Mouse (Mus musculus): ENCODE data around the gene Wdtc1. TPM values are rescaled to one million over a fixed set of nuclear protein-coding genes. Genes with fewer than 3 reads are reported as not detected.

The Wdtc1 gene
- polyA plus RNA-seq (2014; fragmentation: Nextera tagmentation; extraction: Ambion mirVana) = 10.0 and 16.0 TPM in 2 replicates

DNA sequence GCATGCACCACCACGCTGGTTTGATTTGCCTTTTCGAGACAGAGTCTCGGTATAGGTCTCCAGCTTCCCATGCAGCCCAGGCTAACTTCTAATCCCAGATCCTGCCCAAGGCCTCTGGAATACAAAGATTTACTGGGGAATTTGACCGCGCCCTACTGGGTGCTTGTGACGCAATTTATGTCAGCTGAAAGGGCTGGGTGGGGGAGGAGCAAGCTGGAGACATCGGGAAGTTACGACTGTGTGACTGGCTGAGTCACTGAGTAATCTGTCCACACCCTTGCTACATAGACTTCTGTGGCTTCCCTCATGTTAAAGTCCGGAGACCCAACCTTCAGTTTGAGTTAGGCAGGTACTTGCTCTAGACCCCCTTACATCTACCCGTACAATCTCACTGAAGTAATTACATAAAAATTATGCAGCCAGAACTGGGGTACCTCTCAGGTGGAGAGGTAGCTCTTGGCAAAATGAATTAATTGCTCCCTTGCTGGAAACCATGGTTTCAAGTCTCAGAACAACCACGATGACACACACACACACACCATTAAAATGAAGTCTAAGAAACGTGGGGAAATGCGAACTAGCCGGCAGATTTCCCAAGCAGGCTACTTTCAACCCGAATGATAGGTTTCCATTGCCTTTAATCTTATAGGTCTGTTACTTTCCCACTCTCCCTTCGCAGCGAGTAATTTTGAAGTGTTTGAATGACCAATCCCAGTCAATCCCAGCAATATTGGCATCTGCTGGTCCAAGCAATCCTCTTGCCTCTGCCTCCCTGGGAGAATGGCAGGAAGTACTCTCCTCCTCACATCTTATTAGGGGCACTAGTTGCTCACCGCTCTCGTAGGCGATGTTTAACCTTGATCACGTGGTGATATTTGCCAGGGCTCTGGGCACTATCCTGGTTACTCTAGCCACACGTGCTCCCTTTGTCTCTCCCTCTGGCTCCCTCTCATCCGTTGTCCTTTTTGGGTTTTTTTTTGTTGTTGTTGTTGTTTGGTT lies at the start of gene Wdtc1:
Wdtc1 (minus strand) TSS at position 115 of the 999 bp plus-strand sequence.
- no peaks in the 10 kb centered on the region for H3K9me3 ChIP-seq (ENCODE audit: control insufficient read depth, low read length)

DNA sequence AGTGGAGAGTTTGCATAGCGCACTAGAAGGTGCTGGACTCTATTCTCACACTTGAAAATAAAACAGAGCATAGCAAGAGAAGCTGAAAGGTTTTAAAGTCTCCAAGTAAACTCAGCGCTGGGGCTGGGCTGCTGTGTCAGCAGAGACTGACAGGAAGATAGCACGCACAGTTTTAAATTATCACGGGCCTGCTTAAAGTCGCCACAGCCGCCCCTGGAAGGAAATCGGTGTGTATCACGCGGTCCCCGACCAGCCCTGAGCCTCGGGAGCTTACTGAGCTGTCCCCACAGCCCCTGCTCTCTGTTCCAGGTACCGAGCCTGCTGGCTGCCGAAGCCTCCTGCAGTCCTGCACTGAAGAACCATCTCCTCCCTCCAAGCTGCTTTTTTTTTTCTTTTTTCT lies 48.7 kb upstream of the Wdtc1 start:
- H3K27me3 ChIP-seq (ENCODE audit: control insufficient read depth, insufficient read depth, low read length) = no peaks in the 10 kb centered on the region
- no peaks in the 10 kb centered on the region for H3K36me3 ChIP-seq (ENCODE audit: control insufficient read depth, insufficient read depth, low read length)
- ATAC-seq (ENCODE audit: low FRiP score, low TSS enrichment) = no peak
- no peak overlapping the region for H3K4me3 ChIP-seq (ENCODE audit: low read length)
- H3K4me2 ChIP-seq (replicated peaks; ENCODE audit: low read depth, low read length) = no peak overlapping the region
- H3K4me1 ChIP-seq (ENCODE audit: control insufficient read depth, insufficient read depth, low read length) = peaks cover 19% of the 10 kb centered on the region; the same call in 1 of the 2 replicates
- H3K9ac ChIP-seq (ENCODE audit: low read depth, low read length) = no peak overlapping the region
- H3K27ac ChIP-seq (ENCODE audit: low read depth, low read length) = no peak overlapping the region
- no peaks in the 10 kb centered on the region for H3K9me3 ChIP-seq (ENCODE audit: control insufficient read depth, low read length)
- WGBS = 53% methylated on average over 13 of the region's 13 CpGs

More for the DNA sequence above, at the start of gene Wdtc1:
- H3K4me2 ChIP-seq (replicated peaks; ENCODE audit: low read depth, low read length) = no peak within 1 kb of the TSS
- no peaks in the 10 kb centered on the region for H3K36me3 ChIP-seq (ENCODE audit: control insufficient read depth, insufficient read depth, low read length)
- no peak within 1 kb of the TSS for H3K9ac ChIP-seq (ENCODE audit: low read depth, low read length)
- H3K27ac ChIP-seq (ENCODE audit: low read depth, low read length) = no peak within 1 kb of the TSS
- H3K27me3 ChIP-seq (ENCODE audit: control insufficient read depth, insufficient read depth, low read length) = no peaks in the 10 kb centered on the region
- H3K4me1 ChIP-seq (ENCODE audit: control insufficient read depth, insufficient read depth, low read length) = no peaks in the 10 kb centered on the region
- no peak within 1 kb of the TSS for H3K4me3 ChIP-seq (ENCODE audit: low read length)
- no peak for ATAC-seq (ENCODE audit: low FRiP score, low TSS enrichment)
- 87% methylated on average over 23 of the region's 23 CpGs for WGBS

DNA sequence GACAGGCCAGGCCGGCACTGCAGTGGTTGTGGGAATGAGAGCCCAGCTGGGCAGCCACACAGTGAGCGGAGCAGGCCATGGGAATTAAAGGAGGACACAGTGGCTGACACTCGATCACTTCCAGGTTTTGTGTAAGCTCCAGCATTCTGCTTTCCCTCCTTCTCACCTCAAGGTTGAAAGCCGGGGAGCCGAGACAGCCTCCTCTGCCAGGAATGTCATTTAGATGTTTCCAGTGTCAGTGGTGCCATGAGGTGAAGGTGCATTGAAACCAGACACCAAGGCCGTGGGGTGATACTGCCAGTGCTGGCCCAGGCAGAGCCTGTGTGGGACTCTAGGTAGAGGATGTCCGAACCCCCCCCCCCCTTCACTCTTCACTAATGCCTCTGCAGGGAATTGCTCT lies 46.8 kb upstream of the Wdtc1 start:
- 42% methylated on average over 7 of the region's 7 CpGs for WGBS
- H3K4me1 ChIP-seq (ENCODE audit: control insufficient read depth, insufficient read depth, low read length) = peaks cover 14% of the 10 kb centered on the region; the same call in 1 of the 2 replicates
- no peak overlapping the region for H3K9ac ChIP-seq (ENCODE audit: low read depth, low read length)
- no peaks in the 10 kb centered on the region for H3K27me3 ChIP-seq (ENCODE audit: control insufficient read depth, insufficient read depth, low read length)
- no peaks in the 10 kb centered on the region for H3K36me3 ChIP-seq (ENCODE audit: control insufficient read depth, insufficient read depth, low read length)
- ATAC-seq (ENCODE audit: low FRiP score, low TSS enrichment) = peak; percentile 42; the same call in 1 of the 2 replicates
- no peak overlapping the region for H3K4me2 ChIP-seq (replicated peaks; ENCODE audit: low read depth, low read length)
- H3K4me3 ChIP-seq (ENCODE audit: low read length) = no peak overlapping the region
- H3K9me3 ChIP-seq (ENCODE audit: control insufficient read depth, low read length) = no peaks in the 10 kb centered on the region
- no peak overlapping the region for H3K27ac ChIP-seq (ENCODE audit: low read depth, low read length)

DNA sequence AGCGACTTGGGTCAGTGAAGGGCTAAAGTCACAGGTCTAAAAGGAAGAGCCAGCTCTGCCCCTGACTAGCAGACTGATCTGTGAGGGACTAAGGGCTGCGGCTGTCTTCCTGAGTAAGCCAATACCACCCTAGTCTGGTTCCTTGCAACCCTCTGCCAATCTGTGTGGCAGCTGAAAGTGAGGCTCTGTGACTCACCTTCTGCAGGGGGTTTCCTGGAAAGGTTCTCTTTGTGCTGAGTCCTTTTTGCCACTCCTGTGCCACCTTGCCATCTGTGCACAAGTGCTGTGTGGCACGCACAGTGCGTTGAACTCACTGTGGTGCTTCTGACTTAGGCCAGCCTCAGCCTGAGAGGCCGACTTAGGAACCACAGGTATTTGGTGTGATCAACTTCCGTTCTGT lies 46.2 kb upstream of the Wdtc1 start:
- Histone ChIP-seq H3K9me3 (ENCODE audit: control insufficient read depth, low read length) (no peaks in the 10 kb centered on the region), H3K4me1 (ENCODE audit: control insufficient read depth, insufficient read depth, low read length) (peaks cover 19% of the 10 kb centered on the region), H3K4me2 (replicated peaks; ENCODE audit: low read depth, low read length) (no peak overlapping the region), H3K4me3 (ENCODE audit: low read length) (no peak overlapping the region), H3K36me3 (ENCODE audit: control insufficient read depth, insufficient read depth, low read length) (no peaks in the 10 kb centered on the region), H3K9ac (ENCODE audit: low read depth, low read length) (no peak overlapping the region), H3K27me3 (ENCODE audit: control insufficient read depth, insufficient read depth, low read length) (no peaks in the 10 kb centered on the region), H3K27ac (ENCODE audit: low read depth, low read length) (no peak overlapping the region)
- WGBS = 75% methylated on average over 6 of the region's 6 CpGs
- ATAC-seq (ENCODE audit: low FRiP score, low TSS enrichment) = no peak

DNA sequence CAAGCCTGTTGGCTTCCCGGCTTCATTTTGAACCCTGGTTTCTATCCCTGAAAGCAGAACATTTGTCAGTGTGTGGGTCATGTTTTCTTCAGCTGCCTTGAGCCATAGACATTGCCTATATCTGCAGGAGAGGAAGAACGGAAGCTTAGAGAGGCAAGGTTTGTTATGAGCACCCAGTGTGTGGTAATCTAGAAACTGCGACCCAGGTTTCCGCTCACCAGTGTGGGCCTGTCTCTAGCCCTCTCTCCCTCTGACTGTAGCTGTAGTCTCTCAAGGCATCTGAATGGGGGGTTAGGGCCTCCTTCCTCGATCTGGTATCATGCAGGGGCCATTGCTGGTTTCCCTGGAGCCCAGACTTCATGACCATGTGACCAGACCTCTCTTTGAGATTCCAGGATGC lies 45.3 kb upstream of the Wdtc1 start:
- Histone ChIP-seq H3K4me1 (ENCODE audit: control insufficient read depth, insufficient read depth, low read length) (peaks cover 25% of the 10 kb centered on the region), H3K9ac (ENCODE audit: low read depth, low read length) (no peak overlapping the region), H3K4me2 (replicated peaks; ENCODE audit: low read depth, low read length) (no peak overlapping the region), H3K27ac (ENCODE audit: low read depth, low read length) (no peak overlapping the region), H3K36me3 (ENCODE audit: control insufficient read depth, insufficient read depth, low read length) (no peaks in the 10 kb centered on the region), H3K27me3 (ENCODE audit: control insufficient read depth, insufficient read depth, low read length) (no peaks in the 10 kb centered on the region), H3K9me3 (ENCODE audit: control insufficient read depth, low read length) (no peaks in the 10 kb centered on the region), H3K4me3 (ENCODE audit: low read length) (no peak overlapping the region)
- ATAC-seq (ENCODE audit: low FRiP score, low TSS enrichment) = no peak
- 82% methylated on average over 5 of the region's 5 CpGs for WGBS

DNA sequence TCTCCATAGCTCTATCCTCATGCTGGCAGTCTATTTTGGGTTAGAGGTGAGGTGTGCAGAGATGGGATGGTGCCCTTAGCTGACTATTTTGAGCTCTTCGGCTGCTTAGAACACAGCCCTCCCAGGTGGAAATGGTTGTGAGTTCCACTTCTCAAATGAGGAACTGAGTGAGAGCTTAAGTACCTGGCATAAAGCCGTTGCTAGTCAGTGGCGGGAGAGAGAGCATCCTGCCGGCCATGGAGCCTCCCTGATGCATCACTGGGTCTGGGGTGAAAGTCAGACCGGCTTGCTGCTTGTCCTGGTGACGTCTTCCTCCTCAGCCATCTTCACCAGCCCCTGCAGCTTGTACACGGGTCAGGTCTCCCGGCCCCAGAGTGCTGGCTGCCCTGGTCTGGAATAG lies 44.7 kb upstream of the Wdtc1 start:
- Histone ChIP-seq H3K9ac (ENCODE audit: low read depth, low read length) (no peak overlapping the region), H3K27me3 (ENCODE audit: control insufficient read depth, insufficient read depth, low read length) (no peaks in the 10 kb centered on the region), H3K27ac (ENCODE audit: low read depth, low read length) (no peak overlapping the region), H3K36me3 (ENCODE audit: control insufficient read depth, insufficient read depth, low read length) (no peaks in the 10 kb centered on the region), H3K4me1 (ENCODE audit: control insufficient read depth, insufficient read depth, low read length) (peaks cover 25% of the 10 kb centered on the region), H3K4me2 (replicated peaks; ENCODE audit: low read depth, low read length) (no peak overlapping the region), H3K4me3 (ENCODE audit: low read length) (no peak overlapping the region), H3K9me3 (ENCODE audit: control insufficient read depth, low read length) (no peaks in the 10 kb centered on the region)
- no peak for ATAC-seq (ENCODE audit: low FRiP score, low TSS enrichment)
- 71% methylated on average over 8 of the region's 8 CpGs for WGBS

DNA sequence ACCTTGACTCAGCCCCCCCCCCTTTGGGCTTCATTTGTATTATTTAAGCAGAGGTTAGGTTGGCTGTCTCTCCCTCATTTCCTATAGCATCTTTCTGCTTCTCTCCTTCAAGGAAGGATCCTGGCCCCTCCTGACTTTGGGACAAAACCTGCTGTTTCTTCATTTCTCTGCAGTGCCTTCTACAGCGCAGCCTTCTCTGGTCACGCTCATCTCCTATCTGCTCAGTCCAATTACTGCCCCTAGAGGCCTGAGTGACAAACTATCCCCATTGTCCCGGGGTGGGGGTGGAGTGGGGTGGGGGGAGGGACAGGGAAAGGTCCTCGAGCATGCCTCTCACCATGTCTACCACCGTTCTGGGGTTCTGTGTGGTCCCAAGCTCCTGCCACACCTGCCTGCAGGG lies 44.0 kb upstream of the Wdtc1 start:
- WGBS = 60% methylated on average over 5 of the region's 5 CpGs
- ATAC-seq (ENCODE audit: low FRiP score, low TSS enrichment) = no peak
- no peaks in the 10 kb centered on the region for H3K9me3 ChIP-seq (ENCODE audit: control insufficient read depth, low read length)
- H3K4me2 ChIP-seq (replicated peaks; ENCODE audit: low read depth, low read length) = no peak overlapping the region
- H3K4me1 ChIP-seq (ENCODE audit: control insufficient read depth, insufficient read depth, low read length) = peaks cover 25% of the 10 kb centered on the region
- H3K4me3 ChIP-seq (ENCODE audit: low read length) = no peak overlapping the region
- H3K27me3 ChIP-seq (ENCODE audit: control insufficient read depth, insufficient read depth, low read length) = no peaks in the 10 kb centered on the region
- no peak overlapping the region for H3K27ac ChIP-seq (ENCODE audit: low read depth, low read length)
- H3K9ac ChIP-seq (ENCODE audit: low read depth, low read length) = no peak overlapping the region
- no peaks in the 10 kb centered on the region for H3K36me3 ChIP-seq (ENCODE audit: control insufficient read depth, insufficient read depth, low read length)

DNA sequence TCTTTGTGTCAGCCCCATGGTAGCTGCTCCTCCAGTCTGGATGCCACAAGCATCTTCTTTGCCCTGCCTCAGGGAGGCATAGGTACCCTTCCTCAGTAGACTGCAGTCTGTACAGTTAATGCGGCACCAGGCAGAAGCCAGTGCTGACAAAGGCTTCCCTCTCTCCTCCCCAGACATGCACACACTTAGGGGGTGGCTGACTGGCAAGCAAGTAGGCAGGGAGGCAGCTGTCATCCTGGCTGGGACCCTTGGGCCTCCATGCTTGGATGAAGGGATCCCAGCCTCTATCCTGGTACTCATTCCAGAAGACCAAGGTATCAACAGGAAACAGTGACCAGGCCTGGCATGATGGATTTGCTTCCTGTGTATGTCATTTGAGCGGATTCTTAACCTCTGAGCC lies 42.8 kb upstream of the Wdtc1 start:
- Histone ChIP-seq H3K27ac (ENCODE audit: low read depth, low read length) (no peak overlapping the region), H3K36me3 (ENCODE audit: control insufficient read depth, insufficient read depth, low read length) (no peaks in the 10 kb centered on the region), H3K9ac (ENCODE audit: low read depth, low read length) (no peak overlapping the region), H3K4me2 (replicated peaks; ENCODE audit: low read depth, low read length) (no peak overlapping the region), H3K27me3 (ENCODE audit: control insufficient read depth, insufficient read depth, low read length) (no peaks in the 10 kb centered on the region), H3K4me3 (ENCODE audit: low read length) (no peak overlapping the region), H3K4me1 (ENCODE audit: control insufficient read depth, insufficient read depth, low read length) (peaks cover 33% of the 10 kb centered on the region), H3K9me3 (ENCODE audit: control insufficient read depth, low read length) (no peaks in the 10 kb centered on the region)
- ATAC-seq (ENCODE audit: low FRiP score, low TSS enrichment) = no peak
- WGBS = 67% methylated on average over 2 of the region's 2 CpGs

DNA sequence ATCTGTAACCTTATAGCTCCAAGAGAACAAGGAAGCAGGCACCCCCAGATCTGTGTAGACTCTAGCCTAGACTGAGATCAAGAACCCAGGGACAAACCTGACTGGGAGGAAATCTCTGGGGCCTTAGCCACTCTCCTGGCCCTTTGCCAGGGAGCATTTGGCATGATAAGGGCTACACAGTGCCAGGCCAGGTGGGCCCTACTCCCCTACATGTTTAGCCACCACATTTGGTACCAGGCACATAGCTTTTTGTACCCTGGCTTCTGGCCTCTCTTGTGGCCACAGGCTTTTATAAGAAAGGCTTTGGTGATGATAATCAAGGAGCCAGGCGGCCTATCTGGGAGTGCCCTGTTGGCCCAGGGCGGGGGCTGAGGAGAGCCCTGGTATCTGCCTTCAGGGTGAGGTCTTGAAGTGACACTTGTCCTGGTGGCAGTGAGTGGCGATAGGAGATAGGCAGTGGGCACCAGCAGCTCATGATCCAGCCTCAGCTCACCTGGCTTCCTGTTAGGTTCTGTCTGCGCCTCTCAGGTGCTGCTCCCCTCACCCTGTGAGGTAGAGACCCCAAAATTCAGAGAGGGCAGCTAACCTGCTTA lies 41.8 kb upstream of the Wdtc1 start:
- ATAC-seq (ENCODE audit: low FRiP score, low TSS enrichment) = no peak
- Histone ChIP-seq H3K9me3 (ENCODE audit: control insufficient read depth, low read length) (no peaks in the 10 kb centered on the region), H3K36me3 (ENCODE audit: control insufficient read depth, insufficient read depth, low read length) (no peaks in the 10 kb centered on the region), H3K27ac (ENCODE audit: low read depth, low read length) (no peak overlapping the region), H3K4me2 (replicated peaks; ENCODE audit: low read depth, low read length) (no peak overlapping the region), H3K9ac (ENCODE audit: low read depth, low read length) (no peak overlapping the region), H3K4me3 (ENCODE audit: low read length) (no peak overlapping the region), H3K27me3 (ENCODE audit: control insufficient read depth, insufficient read depth, low read length) (no peaks in the 10 kb centered on the region), H3K4me1 (ENCODE audit: control insufficient read depth, insufficient read depth, low read length) (peaks cover 36% of the 10 kb centered on the region)
- WGBS = 88% methylated on average over 4 of the region's 4 CpGs
